Mouse (Mus musculus): ENCODE measurements around the gene Nr4a2. TPM values are rescaled to one million over a fixed set of nuclear protein-coding genes. Genes with fewer than 3 reads are reported as not detected.

The Nr4a2 gene
- total RNA-seq (2015) (1.9 and 6.6 TPM in 2 replicates), total RNA-seq (2017) (1.7 and 1.8 TPM in 2 replicates)

DNA sequence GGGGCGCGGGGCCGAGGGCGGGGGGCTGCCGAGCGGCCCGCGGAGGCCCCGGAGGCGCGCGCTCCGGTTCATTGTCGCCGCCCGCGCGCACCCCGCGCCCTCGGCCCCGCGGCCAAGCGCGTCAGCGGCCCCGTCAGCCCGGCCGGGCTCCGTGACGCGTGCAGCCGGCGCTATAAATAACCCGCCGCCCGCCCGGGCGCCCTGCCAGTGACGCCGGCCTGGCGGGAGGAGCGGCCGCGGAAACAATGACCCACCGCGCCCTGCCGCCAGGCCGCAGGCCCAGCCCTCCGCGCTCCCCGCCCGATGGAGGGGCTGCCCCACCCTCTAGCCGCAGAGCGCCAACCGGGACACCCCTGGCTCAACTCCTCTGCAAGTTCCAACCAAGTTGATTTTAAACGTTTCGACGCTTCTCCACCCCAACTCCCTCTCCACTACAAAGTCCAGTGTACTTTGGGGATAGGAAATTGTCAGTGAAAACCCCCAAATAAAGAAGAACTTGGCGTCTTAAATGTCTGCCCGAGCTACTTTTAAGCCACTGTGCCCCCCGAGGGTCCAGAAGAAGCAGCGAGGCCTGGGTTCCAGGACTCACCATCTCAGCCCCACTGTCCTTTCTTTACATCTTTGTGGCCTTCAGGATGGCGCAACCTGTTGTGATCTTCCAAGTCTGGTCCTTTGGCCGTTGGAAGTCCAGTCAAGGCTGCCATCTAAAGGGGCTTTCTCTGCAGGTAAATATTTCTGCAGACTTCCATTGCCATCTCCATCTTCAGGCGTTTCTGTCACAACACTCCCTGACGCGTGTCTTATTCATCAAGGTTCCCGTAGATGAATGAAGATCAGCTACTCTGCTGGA is at the start of gene Nr4a2:
Nr4a2 (minus strand) TSS at position 13 of the 850 bp plus-strand sequence.
- ATAC-seq (ENCODE audit: poor library complexity, severe bottlenecking), result peak; percentile 90

DNA sequence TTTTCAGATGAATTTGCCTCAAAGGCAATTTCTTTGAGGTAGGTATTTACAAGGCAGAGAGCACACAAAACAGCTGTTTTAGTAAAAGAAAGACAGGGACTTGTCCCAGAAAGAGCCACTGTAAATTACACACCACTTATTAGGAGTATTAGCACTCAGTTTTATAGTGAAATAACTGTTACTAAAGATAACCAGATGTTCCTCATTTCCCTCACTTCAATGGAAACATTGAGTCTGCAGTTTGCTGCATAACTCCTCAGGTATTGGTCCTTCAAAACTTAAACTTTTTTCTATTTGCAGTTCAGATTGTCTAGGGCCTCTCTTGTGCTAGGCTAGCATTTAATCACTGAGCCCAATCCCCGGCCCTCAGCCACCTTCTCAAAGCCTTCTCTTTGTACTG is 41.6 kb upstream of the Nr4a2 start:
- no peak for ATAC-seq (ENCODE audit: poor library complexity, severe bottlenecking)

- ATAC-seq (ENCODE audit: poor library complexity, severe bottlenecking), result no peak
Observed at GRCm38 (mm10) chr2:57156814-57157213, 33.0 kb upstream of the Nr4a2 start.

DNA sequence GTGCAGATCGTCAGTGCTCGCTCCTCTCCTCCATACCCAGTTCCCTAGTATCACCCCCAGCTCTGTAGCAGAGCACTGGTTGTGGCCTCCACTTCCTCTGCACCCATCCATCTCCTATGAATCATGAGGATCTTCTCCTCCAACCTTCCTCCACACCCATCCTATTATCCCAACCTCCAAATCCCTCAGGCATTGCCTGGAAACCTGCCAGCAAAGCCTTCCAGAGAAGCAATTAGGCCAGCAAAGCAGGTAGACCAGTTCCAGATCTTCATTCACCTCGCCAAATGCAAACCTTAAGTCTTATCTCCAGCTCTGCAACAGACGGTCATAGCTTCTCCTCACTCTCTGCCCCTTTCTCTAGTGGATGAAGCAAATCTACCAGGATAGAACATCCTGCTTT is 26.0 kb upstream of the Nr4a2 start:
- no peak for ATAC-seq (ENCODE audit: poor library complexity, severe bottlenecking)

DNA sequence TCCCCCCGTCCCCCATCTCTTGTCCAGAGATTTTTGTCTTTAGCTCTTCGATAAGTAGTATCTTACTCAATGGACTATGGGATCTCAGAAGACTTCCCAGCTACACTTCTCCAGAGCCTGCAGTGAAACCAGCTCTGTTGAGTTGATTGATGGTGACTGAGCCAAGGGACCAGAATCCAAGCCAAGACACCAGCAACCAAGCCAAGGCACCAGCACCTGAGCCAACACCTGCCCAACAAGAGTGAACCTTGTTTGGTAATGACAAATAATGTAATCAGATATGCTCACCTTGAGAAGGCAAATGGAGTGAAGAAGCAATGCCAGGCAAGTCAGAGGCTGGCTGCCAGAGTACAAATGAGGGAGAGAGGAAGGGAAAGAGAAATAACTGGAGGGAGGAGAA is 24.4 kb upstream of the Nr4a2 start:
- no peak for ATAC-seq (ENCODE audit: poor library complexity, severe bottlenecking)

GRCm38 (mm10) chr2:57145646-57146421 is 22.0 kb upstream of the Nr4a2 start:
- ATAC-seq (ENCODE audit: poor library complexity, severe bottlenecking), result no peak

DNA sequence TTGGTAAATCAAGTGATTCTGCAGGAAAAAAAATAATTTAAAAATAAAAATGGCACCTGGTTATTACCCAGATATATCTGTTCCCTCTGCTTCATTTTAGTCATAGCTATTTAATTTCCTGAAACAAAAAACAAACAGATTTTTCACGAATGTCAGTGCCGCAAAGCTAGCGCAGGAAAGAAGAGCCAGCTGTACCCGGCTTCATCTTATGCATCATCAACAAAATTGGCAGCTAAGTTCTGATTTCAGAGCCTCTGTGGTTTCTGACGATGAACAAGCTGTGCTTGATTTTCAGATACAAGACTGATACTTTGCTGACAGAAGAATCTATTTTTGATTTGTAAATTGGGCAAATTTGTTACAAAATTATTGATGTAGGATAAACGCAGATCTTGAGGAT is 14.8 kb upstream of the Nr4a2 start:
- no peak for ATAC-seq (ENCODE audit: poor library complexity, severe bottlenecking)

GRCm38 (mm10) chr2:57127461-57127860 is 3.7 kb upstream of the Nr4a2 start:
- no peak for ATAC-seq (ENCODE audit: poor library complexity, severe bottlenecking)

- ATAC-seq (ENCODE audit: poor library complexity, severe bottlenecking), result no peak
Observed at GRCm38 (mm10) chr2:57125891-57126290, 2.1 kb upstream of the Nr4a2 start.

- ATAC-seq (ENCODE audit: poor library complexity, severe bottlenecking), result peak; percentile 57
Observed at GRCm38 (mm10) chr2:57122986-57123980, 520 bp downstream of the Nr4a2 start.

- no peak for ATAC-seq (ENCODE audit: poor library complexity, severe bottlenecking)
Observed at GRCm38 (mm10) chr2:57121110-57121509, 2.7 kb downstream of the Nr4a2 start.

GRCm38 (mm10) chr2:57117201-57117951 is 6.4 kb downstream of the Nr4a2 start:
- peak; percentile 45 for ATAC-seq (ENCODE audit: poor library complexity, severe bottlenecking)

DNA sequence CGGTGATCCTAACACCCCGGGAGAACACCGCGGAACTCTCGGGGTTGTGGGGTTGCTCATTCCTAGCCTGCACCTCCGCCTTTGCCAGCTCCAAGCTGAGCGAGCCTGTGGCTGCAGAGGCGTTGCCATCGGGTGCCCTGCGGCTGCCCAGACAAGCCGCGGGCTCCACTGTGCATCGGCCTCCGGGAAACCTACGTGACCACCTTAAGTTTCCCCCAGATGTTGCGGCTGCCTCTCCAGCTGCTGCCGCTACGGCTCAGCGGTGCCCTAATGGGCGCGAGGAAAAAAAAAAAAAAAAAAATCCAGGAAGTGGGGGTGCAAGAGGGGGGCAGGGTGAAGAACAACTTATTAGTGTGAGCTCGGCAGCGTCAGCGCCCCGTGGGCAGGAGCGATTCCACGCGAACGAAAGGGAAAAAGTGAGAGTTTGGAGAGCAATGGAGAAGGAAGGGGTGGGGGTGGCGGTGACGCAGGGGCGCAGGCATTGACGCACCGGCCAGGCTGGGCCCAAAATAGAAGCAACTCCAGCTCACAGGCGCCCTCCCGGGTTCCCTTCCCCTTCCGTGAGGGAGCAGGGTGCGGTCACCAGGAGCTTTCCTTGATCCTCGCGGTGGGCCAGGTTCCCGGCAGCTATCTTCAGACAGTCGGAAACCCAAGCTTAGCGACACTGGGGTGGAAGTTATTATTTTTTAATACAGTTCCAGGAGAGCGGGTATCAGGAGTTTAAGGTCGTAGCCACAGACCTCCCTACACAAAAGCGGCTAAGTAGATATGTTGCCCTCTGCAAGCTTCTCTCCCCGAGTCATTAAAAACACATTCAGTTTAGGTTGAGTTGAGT is 7.2 kb downstream of the Nr4a2 start:
- peak; percentile 61 for ATAC-seq (ENCODE audit: poor library complexity, severe bottlenecking)

DNA sequence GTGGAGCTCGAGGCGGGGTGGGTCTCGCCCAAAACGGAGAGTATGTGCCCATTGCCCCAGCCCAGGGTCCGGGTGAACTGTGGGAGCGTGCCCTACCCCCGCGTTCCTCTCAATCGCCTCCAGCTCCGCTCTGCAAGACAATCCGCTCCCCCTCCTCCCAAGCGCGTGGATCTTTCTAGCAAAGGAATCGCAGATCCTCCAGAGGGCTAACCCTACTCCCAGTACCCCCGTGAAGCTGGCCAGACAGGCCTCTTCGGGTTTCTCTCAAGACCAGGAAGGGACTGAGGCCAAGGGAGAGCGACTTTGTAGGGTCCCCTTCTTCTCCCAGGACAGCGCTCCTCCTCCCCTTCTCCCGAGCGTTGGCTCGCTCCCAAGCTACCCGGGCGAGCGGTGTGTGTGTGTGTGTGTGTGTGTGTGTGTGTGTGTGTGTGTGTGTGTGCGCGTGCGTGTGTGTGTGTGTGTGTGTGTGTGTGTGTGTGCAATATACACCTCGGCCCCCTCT is 7.9 kb downstream of the Nr4a2 start:
- peak; percentile 6; the same call in 1 of the 2 replicates for ATAC-seq (ENCODE audit: poor library complexity, severe bottlenecking)

GRCm38 (mm10) chr2:57115181-57115863 is 8.5 kb downstream of the Nr4a2 start:
- ATAC-seq (ENCODE audit: poor library complexity, severe bottlenecking), result peak; percentile 16

DNA sequence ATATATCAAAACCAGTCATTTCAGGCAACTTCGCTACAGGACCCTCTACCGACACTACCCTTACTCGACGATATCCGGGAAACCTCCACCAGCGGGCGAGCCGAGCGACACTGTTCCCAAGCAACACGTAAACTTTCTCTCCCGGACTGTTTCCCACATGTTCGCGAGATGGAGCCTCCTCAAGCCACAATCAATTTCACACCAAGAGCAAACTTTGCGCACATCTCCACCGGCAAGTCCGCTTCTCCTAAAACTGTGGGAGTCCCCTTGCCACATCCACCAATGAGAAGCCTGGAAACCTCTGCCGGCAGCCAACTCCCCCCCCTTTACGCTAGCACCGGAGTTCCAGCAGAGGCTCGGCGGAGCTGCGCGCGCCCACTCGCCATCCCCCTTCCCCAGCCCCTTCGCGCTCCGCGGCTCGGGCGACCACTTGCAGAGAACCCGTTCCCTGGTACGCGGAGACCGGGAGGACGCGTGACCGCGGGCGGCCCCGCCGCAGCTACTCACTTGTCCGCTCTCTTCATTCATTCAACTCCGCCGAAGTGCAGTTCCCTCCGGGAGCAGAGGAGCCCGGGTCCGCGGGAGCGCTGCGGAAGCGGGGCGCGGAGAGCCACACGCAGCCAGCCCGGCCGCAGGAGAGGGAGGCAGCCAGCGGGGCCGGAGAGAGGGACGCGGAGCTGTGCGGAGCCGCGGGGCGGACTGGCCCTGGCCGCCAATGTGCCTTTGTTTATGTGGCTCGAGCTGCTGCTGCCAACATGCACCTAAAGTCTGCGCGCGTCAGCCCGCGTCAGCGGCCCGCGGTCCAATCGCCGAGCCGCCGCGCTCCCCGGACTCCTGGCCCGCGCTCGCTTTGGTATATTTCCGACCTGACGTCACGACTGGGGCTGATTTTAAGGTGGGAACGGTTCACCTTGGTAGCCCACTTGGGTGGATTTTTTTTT is 9.3 kb downstream of the Nr4a2 start:
- ATAC-seq (ENCODE audit: poor library complexity, severe bottlenecking), result peak; percentile 36

DNA sequence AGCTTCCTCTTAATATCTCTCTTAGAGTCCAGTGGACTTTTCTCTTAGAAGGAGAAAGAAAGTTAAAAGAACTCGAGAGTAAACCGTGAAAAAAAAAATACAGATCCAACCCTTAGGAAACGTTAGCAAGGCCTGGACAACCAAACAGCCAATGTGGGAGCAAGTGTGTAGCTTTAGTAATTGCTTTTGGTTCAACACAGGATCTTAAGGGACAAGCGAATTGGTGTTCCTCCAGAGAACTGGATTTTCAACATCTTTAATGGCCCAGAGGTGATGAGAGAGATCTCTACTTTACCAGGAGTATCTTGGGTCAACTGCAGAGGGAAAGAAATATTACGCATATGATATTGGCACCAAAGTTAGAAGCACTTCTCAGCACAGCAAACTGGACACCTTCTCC is 10.4 kb downstream of the Nr4a2 start:
- no peak for ATAC-seq (ENCODE audit: poor library complexity, severe bottlenecking)

Data from megakaryocyte, adult 5-6 weeks (primary cell).